ENCODE assay signal across 31 mouse cellular contexts in genomic region chr8:57351861-57352260, GRCm38 (mm10). TPM values are rescaled to one million over a fixed set of nuclear protein-coding genes. Genes with fewer than 3 reads are reported as not detected.
"Had no signal": no experiment of that assay in that cellular context is flagged by ENCODE, and none has a peak within 500 bp of the region (broad histone marks: within the 10 kb centered on the region; RNA-seq: fewer than 3 reads in every experiment).

No protein-coding gene starts in this region.

- H3K27ac ChIP-seq: heart, adult 2 months; heart, embryonic 13.5 days; heart, embryonic 15.5 days; hindbrain, embryonic 13.5 days; hindbrain, embryonic 15.5 days; hindbrain, postnatal 0 days; layer of hippocampus, adult 2 months; left cerebral cortex, adult 2 months; limb, embryonic 10.5 days; limb, embryonic 12.5 days had no signal

- H3K4me2 ChIP-seq: heart, embryonic 11.5 days; heart, embryonic 13.5 days; heart, embryonic 15.5 days; hindbrain, embryonic 13.5 days; hindbrain, embryonic 15.5 days; limb, embryonic 12.5 days; liver, embryonic 11.5 days had no signal

- H3K4me3 ChIP-seq: heart, adult 2 months; heart, embryonic 13.5 days; heart, embryonic 15.5 days; hindbrain, embryonic 13.5 days; hindbrain, embryonic 15.5 days; layer of hippocampus, adult 2 months; left cerebral cortex, adult 2 months; limb, embryonic 10.5 days; limb, embryonic 12.5 days had no signal

- ATAC-seq: hindbrain, postnatal 0 days; intestine, postnatal 0 days had no signal

- H3K9ac ChIP-seq: heart, embryonic 13.5 days; heart, embryonic 15.5 days; hindbrain, embryonic 13.5 days; hindbrain, embryonic 15.5 days; limb, embryonic 12.5 days had no signal

- DNase-seq: gastrocnemius, postnatal 14 days; gastrocnemius, postnatal 36 days; heart, adult 2 months; heart, postnatal 14 days; heart, postnatal 36 days; kidney, adult 18-20 months; kidney, adult 8-10 months; kidney, postnatal 10 days; kidney, postnatal 25 days; kidney, postnatal 4 days; liver had no signal

- H3K9me3 ChIP-seq: heart, embryonic 13.5 days; heart, embryonic 15.5 days; hindbrain, embryonic 13.5 days; hindbrain, embryonic 15.5 days; limb, embryonic 10.5 days; limb, embryonic 12.5 days had no signal

- H3K36me3 ChIP-seq: heart, embryonic 15.5 days; hindbrain, embryonic 13.5 days; hindbrain, embryonic 15.5 days; limb, embryonic 10.5 days; limb, embryonic 12.5 days had no signal

RNA-seq across cellular contexts. Expression of gene Hand2, which starts 31.1 kb away (rescaled TPM):
- total RNA-seq: gastrocnemius, adult 18-20 months; gastrocnemius, postnatal 36 days; hematopoietic stem cell, adult 5-6 weeks; hindbrain, postnatal 0 days; layer of hippocampus, adult 2 months; layer of hippocampus, postnatal 10 days; layer of hippocampus, postnatal 25 days; left cerebral cortex, adult 2 months; left cerebral cortex, postnatal 14 days; left cerebral cortex, postnatal 36 days had no signal
- polyA plus RNA-seq: hindbrain, embryonic 11.5 days; hindbrain, embryonic 13.5 days; hindbrain, embryonic 15.5 days; hindbrain, postnatal 0 days; kidney, embryonic 14.5 days had no signal
